Mouse (Mus musculus) forebrain, embryonic 12.5 days (tissue): Measurements from ENCODE around the gene Hes6. TPM values are rescaled to one million over a fixed set of nuclear protein-coding genes. Genes with fewer than 3 reads are reported as not detected.

ENCODE experiments used
- ATAC-seq: fragments of 200-750 bp; cut with Nextera tagmentation; 2 replicates; pipeline ENCODE4 v1.8.0; 2017; ENCODE audit warnings: moderate TSS enrichment; ENCODE audit not compliant: low FRiP score
- H3K27ac ChIP-seq: fragments of 300-500 bp; sonication (generic); 2 replicates; pipeline ENCODE4 v1.5.1; 2016; ENCODE audit warnings: mild to moderate bottlenecking
- H3K27me3 ChIP-seq: fragments of 300-500 bp; sonication (generic); 2 replicates; pipeline ENCODE4 v1.6.1; 2016; ENCODE audit warnings: mild to moderate bottlenecking
- H3K36me3 ChIP-seq: fragments of 300-500 bp; sonication (generic); replicated peaks from 2 replicates; pipeline ENCODE4 v1.6.1; 2016; ENCODE audit warnings: mild to moderate bottlenecking
- H3K4me1 ChIP-seq: fragments of 300-500 bp; sonication (generic); 2 replicates; pipeline ENCODE4 v1.6.1; 2016
- H3K4me2 ChIP-seq: fragments of 300-500 bp; sonication (generic); 2 replicates; pipeline ENCODE4 v1.6.1; 2016; ENCODE audit warnings: mild to moderate bottlenecking, moderate library complexity
- H3K4me3 ChIP-seq: fragments of 300-500 bp; sonication (generic); replicated peaks from 2 replicates; pipeline ENCODE4 v1.5.1; 2016; ENCODE audit warnings: mild to moderate bottlenecking
- H3K9ac ChIP-seq: fragments of 300-500 bp; sonication (generic); 2 replicates; pipeline ENCODE4 v1.6.1; 2016; ENCODE audit warnings: mild to moderate bottlenecking
- H3K9me3 ChIP-seq: fragments of 300-500 bp; sonication (generic); 2 replicates; pipeline ENCODE4 v1.6.1; 2016
- WGBS: fragments of 180-500 bp; shearing (Covaris S2); methylation state at CpG from one replicate; pipeline ENCODE4 v1.1.7; 2016; 5-methylcytosine and 5-hydroxymethylcytosine counted together
- polyA plus RNA-seq: library from polyadenylated mRNA; unstranded; fragments of >200 nt; fragmentation: Nextera tagmentation; extraction: Ambion mirVana; gene quantifications from 2 replicates; pipeline ENCODE4 v1.2.1, GENCODE M21; 2016

Hes6 gene
- polyA plus RNA-seq, 1 experiment from 2014 or later = 297 TPM

DNA sequence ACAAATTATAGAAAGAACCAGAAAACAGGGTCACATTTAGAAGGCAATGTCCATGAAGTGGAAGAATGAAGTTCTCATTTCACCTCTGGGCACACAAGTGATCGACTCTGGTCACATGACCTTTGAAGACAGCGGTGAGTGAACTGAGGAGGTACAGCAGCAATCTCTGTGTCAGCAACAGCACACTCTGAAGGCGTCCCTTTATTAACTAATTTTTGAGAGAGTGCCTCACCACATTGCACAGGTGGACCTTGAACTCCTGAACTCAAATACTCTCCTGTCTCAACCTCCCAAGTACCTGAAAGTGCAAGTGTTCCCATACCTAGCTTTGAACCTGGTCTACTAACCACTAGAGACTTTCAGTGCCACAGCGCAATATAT, 32.8 kb downstream of the Hes6 start:
- ATAC-seq = no peak
- no peak overlapping the region for H3K27ac ChIP-seq
- H3K36me3 ChIP-seq = peaks cover 94% of the 10 kb centered on the region
- no peak overlapping the region for H3K4me2 ChIP-seq
- H3K9ac ChIP-seq = no peak overlapping the region
- H3K9me3 ChIP-seq = no peaks in the 10 kb centered on the region
- no peak overlapping the region for H3K4me3 ChIP-seq
- 95% methylated on average over 4 of the region's 4 CpGs for WGBS
- no peaks in the 10 kb centered on the region for H3K27me3 ChIP-seq
- H3K4me1 ChIP-seq = no peaks in the 10 kb centered on the region

DNA sequence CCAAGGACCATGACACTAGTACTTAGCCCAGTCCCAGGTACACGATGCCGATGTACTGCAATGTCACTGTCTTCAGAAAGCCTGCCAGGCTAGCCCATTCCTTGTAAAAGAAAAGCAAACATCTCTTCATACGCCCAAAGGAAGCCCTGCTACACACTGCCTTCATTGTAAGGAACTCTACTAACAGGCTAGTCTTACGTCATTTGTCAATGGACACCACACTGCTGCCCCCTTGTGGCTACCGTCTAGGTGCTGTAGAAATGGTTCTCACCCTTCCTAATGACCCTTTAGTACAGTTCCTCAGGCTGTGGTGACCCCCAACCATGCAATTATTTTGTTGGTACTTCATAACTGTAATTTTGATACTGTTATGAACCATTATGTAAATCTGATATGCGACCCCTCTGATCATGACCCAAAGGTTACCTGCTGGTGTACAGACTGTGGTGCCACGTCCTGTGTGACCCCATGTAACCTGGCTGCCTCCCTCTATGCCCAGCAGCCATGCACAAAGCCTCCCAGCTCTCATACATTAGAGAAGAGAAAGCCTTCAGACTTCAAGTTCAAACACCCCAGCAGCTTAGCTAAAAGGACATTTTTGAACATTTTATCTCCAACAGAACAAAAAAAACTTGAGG, 33.3 kb downstream of the Hes6 start:
- Histone ChIP-seq H3K27ac (no peak overlapping the region), H3K36me3 (peaks cover 95% of the 10 kb centered on the region), H3K4me2 (no peak overlapping the region), H3K9ac (no peak overlapping the region), H3K9me3 (no peaks in the 10 kb centered on the region), H3K4me1 (no peaks in the 10 kb centered on the region), H3K4me3 (no peak overlapping the region), H3K27me3 (no peaks in the 10 kb centered on the region)
- ATAC-seq = 0 out of 2 replicates have a peak, but pooled peaks have one; percentile 4
- 63% methylated on average over 7 of the region's 7 CpGs for WGBS

DNA sequence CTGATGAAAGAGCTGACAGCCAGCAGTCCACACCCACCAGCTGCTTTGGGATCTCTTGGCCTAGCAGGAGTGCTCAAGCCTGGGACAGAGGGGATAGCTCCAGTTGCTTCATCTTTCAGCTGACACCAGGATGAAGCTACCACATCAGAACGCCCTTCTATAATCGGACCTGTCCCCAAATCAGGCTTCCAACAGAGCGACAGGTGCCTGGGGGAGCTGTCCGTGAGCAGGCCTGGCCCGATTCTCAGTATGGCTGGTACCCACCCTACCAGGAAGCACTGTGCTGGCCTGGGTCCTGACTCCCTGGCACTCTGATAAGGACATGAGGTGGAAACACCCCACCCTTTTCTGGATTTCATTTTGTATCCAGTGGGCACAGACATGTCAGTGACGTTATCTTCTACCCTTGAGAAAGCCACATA, 40.4 kb downstream of the Hes6 start:
- H3K4me3 ChIP-seq = no peak overlapping the region
- no peaks in the 10 kb centered on the region for H3K4me1 ChIP-seq
- ATAC-seq = no peak
- 95% methylated on average over 6 of the region's 6 CpGs for WGBS
- no peaks in the 10 kb centered on the region for H3K27me3 ChIP-seq
- peaks cover 88% of the 10 kb centered on the region for H3K36me3 ChIP-seq
- no peak overlapping the region for H3K27ac ChIP-seq
- H3K9ac ChIP-seq = no peak overlapping the region
- H3K4me2 ChIP-seq = no peak overlapping the region
- no peaks in the 10 kb centered on the region for H3K9me3 ChIP-seq

DNA sequence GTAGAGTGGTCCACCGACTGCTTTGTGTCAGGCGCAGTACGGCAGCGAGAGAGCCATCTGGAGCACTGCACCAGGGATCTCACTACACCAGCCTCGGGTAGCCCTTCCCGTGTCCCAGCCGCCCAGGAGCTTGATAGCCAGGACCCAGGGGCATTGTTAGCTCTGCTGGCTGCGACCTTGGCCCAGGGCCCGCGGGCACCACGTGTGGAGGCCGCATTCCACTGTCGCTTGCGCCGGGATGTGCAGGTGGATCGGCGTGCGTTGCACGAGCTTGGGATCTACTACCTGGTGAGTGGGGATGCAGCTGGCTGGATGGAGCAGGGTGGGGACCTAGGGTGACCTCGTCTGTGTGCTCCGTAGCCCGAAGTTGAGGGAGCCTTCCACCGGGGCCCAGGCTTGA, 43.8 kb downstream of the Hes6 start:
- no peak for ATAC-seq
- peaks cover 54% of the 10 kb centered on the region for H3K36me3 ChIP-seq
- 90% methylated on average over 23 of the region's 23 CpGs for WGBS

DNA sequence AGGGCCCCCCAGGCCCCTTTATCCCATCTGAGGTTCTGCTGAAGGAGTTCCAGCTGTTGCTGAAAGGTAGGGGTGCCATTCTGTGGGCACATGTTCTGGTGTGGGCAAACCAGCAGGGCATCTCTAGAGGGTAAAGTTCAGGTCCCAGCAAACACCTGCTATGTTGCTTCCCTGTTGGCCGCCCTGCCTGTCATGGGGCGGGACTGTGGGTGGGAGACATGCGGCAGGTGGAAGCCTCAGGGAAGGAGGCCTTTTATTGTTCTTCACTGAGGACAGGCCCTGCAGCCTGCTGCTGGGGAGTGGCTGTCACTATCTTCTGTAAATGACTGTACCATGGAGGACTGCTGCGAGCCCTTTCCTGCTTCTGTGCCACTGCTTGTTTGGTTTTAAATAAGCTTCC, 44.4 kb downstream of the Hes6 start:
- WGBS = 77% methylated on average over 4 of the region's 4 CpGs

More for the DNA sequence above, 43.8 kb downstream of the Hes6 start:
- Histone ChIP-seq H3K9ac (no peak overlapping the region), H3K27me3 (peaks cover 23% of the 10 kb centered on the region), H3K27ac (no peak overlapping the region), H3K4me3 (no peak overlapping the region), H3K9me3 (no peaks in the 10 kb centered on the region), H3K4me1 (peaks cover 12% of the 10 kb centered on the region), H3K4me2 (no peak overlapping the region)

DNA sequence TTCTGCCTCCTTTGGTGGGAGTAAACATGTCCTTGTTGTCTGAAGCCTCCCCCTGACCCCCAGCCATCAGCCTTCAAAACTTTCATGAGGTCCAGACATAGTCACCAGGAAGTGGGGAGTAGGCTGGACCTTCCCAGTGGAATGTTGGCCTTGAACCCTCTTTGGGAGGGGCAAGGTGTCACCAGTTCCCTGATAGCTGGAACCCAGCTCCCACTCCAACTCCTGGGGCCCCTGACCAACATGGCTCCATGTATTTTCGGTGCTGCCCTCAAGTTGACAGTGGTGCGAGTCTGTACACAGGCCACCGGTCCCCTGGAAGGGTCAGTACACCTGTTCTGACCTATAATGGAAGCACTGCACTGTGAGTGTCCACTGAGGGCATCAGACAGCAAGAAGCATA, 46.5 kb downstream of the Hes6 start:
- Histone ChIP-seq H3K4me3 (no peak overlapping the region), H3K4me2 (no peak overlapping the region)
- 93% methylated on average over 3 of the region's 3 CpGs for WGBS

More for the DNA sequence above, 44.4 kb downstream of the Hes6 start:
- peaks cover 47% of the 10 kb centered on the region for H3K36me3 ChIP-seq
- H3K27ac ChIP-seq = 0 out of 2 replicates have a peak overlapping the region, but pooled peaks have one; percentile 19
- H3K4me2 ChIP-seq = no peak overlapping the region
- H3K9me3 ChIP-seq = no peaks in the 10 kb centered on the region
- no peak overlapping the region for H3K4me3 ChIP-seq
- no peak for ATAC-seq
- H3K9ac ChIP-seq = no peak overlapping the region
- peaks cover 12% of the 10 kb centered on the region for H3K4me1 ChIP-seq
- peaks cover 25% of the 10 kb centered on the region for H3K27me3 ChIP-seq

GRCm38 (mm10) chr1:91366215-91367108, 47.4 kb downstream of the Hes6 start, which contains the start of gene Erfe:
TSS of gene Erfe (plus strand) at chr1:91366430.
- 1% methylated on average over 63 of the region's 68 CpGs for WGBS
- Histone ChIP-seq H3K27ac (no peak within 1 kb of the TSS), H3K4me1 (peaks cover 12% of the 10 kb centered on the region), H3K27me3 (peaks cover 25% of the 10 kb centered on the region), H3K36me3 (peaks cover 18% of the 10 kb centered on the region), H3K4me2 (peak within 1 kb of the TSS; percentile 88), H3K9me3 (no peaks in the 10 kb centered on the region), H3K4me3 (peak within 1 kb of the TSS; percentile 45), H3K9ac (peak within 1 kb of the TSS; percentile 63)
- ATAC-seq = peak; percentile 45

More for the DNA sequence above, 46.5 kb downstream of the Hes6 start:
- ATAC-seq = no peak
- H3K36me3 ChIP-seq = peaks cover 26% of the 10 kb centered on the region
- no peaks in the 10 kb centered on the region for H3K9me3 ChIP-seq
- peaks cover 25% of the 10 kb centered on the region for H3K27me3 ChIP-seq
- no peak overlapping the region for H3K27ac ChIP-seq
- H3K9ac ChIP-seq = no peak overlapping the region
- H3K4me1 ChIP-seq = peaks cover 12% of the 10 kb centered on the region

- H3K9me3 ChIP-seq = no peaks in the 10 kb centered on the region
- WGBS = 24% methylated on average over 8 of the region's 8 CpGs
- H3K9ac ChIP-seq = no peak overlapping the region
- peak overlapping the region; percentile 45; the same call in 1 of the 2 replicates for H3K4me3 ChIP-seq
- peaks cover 11% of the 10 kb centered on the region for H3K36me3 ChIP-seq
- peak overlapping the region; percentile 88 for H3K4me2 ChIP-seq
- H3K27me3 ChIP-seq = peaks cover 25% of the 10 kb centered on the region
- H3K4me1 ChIP-seq = peaks cover 12% of the 10 kb centered on the region
- peak; percentile 7; the same call in 1 of the 2 replicates for ATAC-seq
- H3K27ac ChIP-seq = no peak overlapping the region
Observed at GRCm38 (mm10) chr1:91365816-91366214, 48.0 kb downstream of the Hes6 start.

- no peak overlapping the region for H3K4me2 ChIP-seq
- H3K9ac ChIP-seq = no peak overlapping the region
- H3K27me3 ChIP-seq = peaks cover 25% of the 10 kb centered on the region
- H3K9me3 ChIP-seq = no peaks in the 10 kb centered on the region
- no peak for ATAC-seq
- peaks cover 12% of the 10 kb centered on the region for H3K4me1 ChIP-seq
- H3K27ac ChIP-seq = no peak overlapping the region
- 91% methylated on average over 16 of the region's 16 CpGs for WGBS
- peaks cover 4% of the 10 kb centered on the region for H3K36me3 ChIP-seq
- H3K4me3 ChIP-seq = no peak overlapping the region
Observed at GRCm38 (mm10) chr1:91364822-91365644, 48.8 kb downstream of the Hes6 start.

GRCm38 (mm10) chr1:91362113-91362512, 51.7 kb downstream of the Hes6 start:
- H3K27me3 ChIP-seq = peaks cover 20% of the 10 kb centered on the region
- WGBS = 77% methylated on average over 5 of the region's 5 CpGs
- no peaks in the 10 kb centered on the region for H3K36me3 ChIP-seq
- no peak overlapping the region for H3K9ac ChIP-seq
- ATAC-seq = no peak
- no peak overlapping the region for H3K27ac ChIP-seq
- H3K4me2 ChIP-seq = no peak overlapping the region
- H3K9me3 ChIP-seq = no peaks in the 10 kb centered on the region
- no peak overlapping the region for H3K4me3 ChIP-seq
- peaks cover 12% of the 10 kb centered on the region for H3K4me1 ChIP-seq
